Mouse (Mus musculus) liver, embryonic 13.5 days (tissue): ENCODE results near the gene Haspin. TPM values are rescaled to one million over a fixed set of nuclear protein-coding genes. Genes with fewer than 3 reads are reported as not detected.

ENCODE experiments used
- ATAC-seq: fragments of 200-750 bp; cut with Nextera tagmentation; 2 replicates; pipeline ENCODE4 v1.8.0; 2017; ENCODE audit warnings: low read depth, mild to moderate bottlenecking, moderate number of reproducible peaks, moderate library complexity
- DNase-seq: peaks from one replicate; pipeline ENCODE4 v3.0.0; 2022
- H3K27ac ChIP-seq: fragments of 300-500 bp; sonication (generic); 2 replicates; pipeline ENCODE4 v1.5.1; 2015; ENCODE audit warnings: moderate library complexity, mild to moderate bottlenecking, inconsistent platforms
- H3K27me3 ChIP-seq: fragments of 300-500 bp; sonication (generic); 2 replicates; pipeline ENCODE4 v1.6.1; 2015; ENCODE audit warnings: mild to moderate bottlenecking, inconsistent platforms
- H3K36me3 ChIP-seq: fragments of 300-500 bp; sonication (generic); 2 replicates; pipeline ENCODE4 v1.6.1; 2015; ENCODE audit warnings: mild to moderate bottlenecking, inconsistent platforms
- H3K4me1 ChIP-seq: fragments of 300-500 bp; sonication (generic); replicated peaks from 2 replicates; pipeline ENCODE4 v1.6.1; 2015; ENCODE audit warnings: inconsistent platforms
- H3K4me2 ChIP-seq: fragments of 300-500 bp; sonication (generic); 2 replicates; pipeline ENCODE4 v1.6.1; 2015; ENCODE audit warnings: inconsistent platforms, mild to moderate bottlenecking, moderate library complexity
- H3K4me3 ChIP-seq: fragments of 300-500 bp; sonication (generic); replicated peaks from 2 replicates; pipeline ENCODE4 v1.5.1; 2015; ENCODE audit warnings: mild to moderate bottlenecking, inconsistent platforms
- H3K9ac ChIP-seq: fragments of 300-500 bp; sonication (generic); 2 replicates; pipeline ENCODE4 v1.6.1; 2015; ENCODE audit warnings: mild to moderate bottlenecking, inconsistent platforms
- H3K9me3 ChIP-seq: fragments of 300-500 bp; sonication (generic); replicated peaks from 2 replicates; pipeline ENCODE4 v1.6.1; 2016; ENCODE audit warnings: inconsistent platforms
- WGBS: fragments of 180-500 bp; shearing (Covaris S2); methylation state at CpG from one replicate; pipeline ENCODE4 v1.1.7; 2015; ENCODE audit not compliant: insufficient replicate concordance; 5-methylcytosine and 5-hydroxymethylcytosine counted together
- polyA plus RNA-seq: library from polyadenylated mRNA; unstranded; fragments of >200 nt; fragmentation: Nextera tagmentation; extraction: Ambion mirVana; gene quantifications from 2 replicates; pipeline ENCODE4 v1.2.1, GENCODE M21; 2015

The Haspin gene
- 13.8 and 15.6 TPM in 2 replicates for polyA plus RNA-seq

DNA sequence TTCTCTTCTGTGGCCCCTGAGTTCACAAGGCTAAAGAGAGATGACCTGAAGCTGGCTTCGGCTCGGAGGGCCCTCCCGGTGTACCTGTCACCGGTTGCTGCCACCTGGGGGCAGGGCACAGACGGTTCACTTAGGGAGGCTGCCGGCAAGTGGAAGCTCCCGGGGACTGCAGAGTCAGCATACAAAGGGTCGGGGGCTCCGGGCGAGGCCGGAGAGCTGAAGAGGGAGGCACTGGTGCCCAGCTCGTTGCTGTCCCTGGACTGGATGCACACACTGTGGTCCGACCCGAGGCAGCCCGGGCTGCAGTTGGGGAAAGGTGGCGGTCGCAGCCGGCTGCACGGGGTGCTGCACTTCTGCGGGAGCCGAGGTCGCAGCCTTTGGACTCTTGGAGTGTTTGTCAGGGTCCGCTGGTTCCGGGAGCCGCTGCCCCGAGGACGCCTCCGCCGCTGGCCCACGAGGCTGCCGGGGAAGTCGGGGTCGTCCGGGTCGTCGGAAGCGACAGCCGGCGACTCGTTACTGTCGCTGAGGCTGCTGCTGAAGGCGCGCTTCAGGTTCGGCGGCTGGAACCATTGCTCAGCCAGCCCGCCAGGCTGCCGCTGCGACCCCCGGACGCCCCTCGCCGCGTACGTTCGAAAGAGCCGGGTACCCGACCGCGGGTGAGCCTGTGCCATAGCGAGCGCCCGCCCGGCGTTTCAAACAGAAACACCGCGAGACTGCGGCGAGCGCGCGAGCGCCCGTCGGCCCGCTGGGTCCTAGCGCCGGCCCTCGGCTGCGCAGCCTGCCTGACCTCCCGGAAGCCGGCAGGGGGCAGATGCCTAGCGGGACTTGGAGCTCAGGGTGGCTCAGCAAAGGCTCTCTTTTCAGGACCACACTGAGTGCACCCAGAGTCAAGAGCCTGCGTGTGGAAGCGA lies at the start of gene Haspin:
Haspin (minus strand) TSS at position 704 of the 911 bp plus-strand sequence.
- peak within 1 kb of the TSS; percentile 81 for H3K27ac ChIP-seq
- peak within 1 kb of the TSS; percentile 98 for H3K9ac ChIP-seq
- H3K9me3 ChIP-seq, result no peaks in the 10 kb centered on the region
- H3K36me3 ChIP-seq, result peaks cover 22% of the 10 kb centered on the region
- peak; percentile 88 for DNase-seq
- peaks cover 47% of the 10 kb centered on the region for H3K4me1 ChIP-seq
- no peaks in the 10 kb centered on the region for H3K27me3 ChIP-seq
- WGBS, result under 1% methylated on average over 83 of the region's 84 CpGs
- ATAC-seq, result peak; percentile 86
- peak within 1 kb of the TSS; percentile 89 for H3K4me2 ChIP-seq
- peak within 1 kb of the TSS; percentile 99 for H3K4me3 ChIP-seq

DNA sequence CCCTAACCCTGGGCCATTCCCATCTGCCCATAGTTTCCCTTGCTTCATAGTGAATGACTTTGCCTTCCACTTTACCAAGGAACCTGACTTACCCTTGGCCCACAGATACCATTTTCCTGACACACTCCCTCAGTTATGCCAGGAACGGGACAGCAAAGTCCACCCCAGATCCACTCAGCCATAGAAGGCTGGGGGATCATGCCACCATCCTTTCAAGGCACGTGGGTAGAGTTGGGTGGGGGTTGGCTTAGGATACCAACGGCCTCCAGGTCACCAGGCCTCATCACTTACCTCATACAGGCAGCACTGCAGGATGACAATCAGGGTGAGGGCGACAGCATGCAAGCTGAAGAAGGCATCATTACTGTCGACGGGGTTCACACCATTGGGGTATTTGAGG lies 49.1 kb upstream of the Haspin start:
- 0 out of 2 replicates have a peak, but pooled peaks cover 3% of the 10 kb centered on the region for H3K4me1 ChIP-seq
- DNase-seq, result no peak
- no peaks in the 10 kb centered on the region for H3K9me3 ChIP-seq
- no peak overlapping the region for H3K27ac ChIP-seq
- H3K27me3 ChIP-seq, result no peaks in the 10 kb centered on the region
- H3K9ac ChIP-seq, result no peak overlapping the region
- H3K36me3 ChIP-seq, result peaks cover 23% of the 10 kb centered on the region
- WGBS, result 74% methylated on average over 6 of the region's 6 CpGs
- H3K4me3 ChIP-seq, result no peak overlapping the region
- no peak for ATAC-seq
- H3K4me2 ChIP-seq, result no peak overlapping the region

GRCm38 (mm10) chr11:73185872-73186615 lies 48.0 kb upstream of the Haspin start:
- ATAC-seq (no peak), DNase-seq (no peak)
- no peak overlapping the region for H3K9ac ChIP-seq
- H3K27ac ChIP-seq, result no peak overlapping the region
- no peaks in the 10 kb centered on the region for H3K9me3 ChIP-seq
- H3K4me2 ChIP-seq, result no peak overlapping the region
- peaks cover 23% of the 10 kb centered on the region for H3K36me3 ChIP-seq
- WGBS, result 72% methylated on average over 10 of the region's 10 CpGs
- no peak overlapping the region for H3K4me3 ChIP-seq
- H3K27me3 ChIP-seq, result no peaks in the 10 kb centered on the region
- 0 out of 2 replicates have a peak, but pooled peaks cover 3% of the 10 kb centered on the region for H3K4me1 ChIP-seq

DNA sequence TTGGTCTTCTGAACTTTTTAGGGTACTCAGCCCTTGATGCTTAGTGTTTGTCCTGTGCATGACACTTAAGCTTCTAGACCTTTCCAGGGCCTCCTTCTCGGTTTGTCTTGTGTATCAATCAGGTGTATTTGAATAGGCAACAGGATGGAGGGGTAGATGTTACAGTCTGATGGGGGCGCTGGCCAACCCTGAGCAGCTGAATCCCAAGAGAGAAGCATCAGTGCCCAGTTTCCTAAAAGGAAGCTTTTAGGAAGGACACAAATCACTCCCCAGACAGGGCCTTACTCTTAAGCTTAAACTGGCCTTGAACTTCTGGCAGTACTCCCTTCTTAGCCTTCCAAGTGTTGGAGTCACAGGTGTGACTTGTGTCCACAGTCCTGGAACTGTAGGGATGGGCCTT lies 39.8 kb upstream of the Haspin start:
- ATAC-seq (no peak), DNase-seq (no peak)
- Histone ChIP-seq H3K4me3 (peak overlapping the region; percentile 96), H3K36me3 (peaks cover 21% of the 10 kb centered on the region), H3K4me1 (peaks cover 42% of the 10 kb centered on the region), H3K27me3 (no peaks in the 10 kb centered on the region), H3K9me3 (no peaks in the 10 kb centered on the region), H3K27ac (no peak overlapping the region; the same call in 1 of the 2 replicates), H3K4me2 (peak overlapping the region; percentile 97), H3K9ac (peak overlapping the region; percentile 96)
- WGBS, result 14% methylated on average over 2 of the region's 2 CpGs

GRCm38 (mm10) chr11:73177509-73177875 lies 39.4 kb upstream of the Haspin start:
- 1% methylated on average over 20 of the region's 28 CpGs for WGBS
- ATAC-seq, result peak; percentile 41
- peak; percentile 59 for DNase-seq

DNA sequence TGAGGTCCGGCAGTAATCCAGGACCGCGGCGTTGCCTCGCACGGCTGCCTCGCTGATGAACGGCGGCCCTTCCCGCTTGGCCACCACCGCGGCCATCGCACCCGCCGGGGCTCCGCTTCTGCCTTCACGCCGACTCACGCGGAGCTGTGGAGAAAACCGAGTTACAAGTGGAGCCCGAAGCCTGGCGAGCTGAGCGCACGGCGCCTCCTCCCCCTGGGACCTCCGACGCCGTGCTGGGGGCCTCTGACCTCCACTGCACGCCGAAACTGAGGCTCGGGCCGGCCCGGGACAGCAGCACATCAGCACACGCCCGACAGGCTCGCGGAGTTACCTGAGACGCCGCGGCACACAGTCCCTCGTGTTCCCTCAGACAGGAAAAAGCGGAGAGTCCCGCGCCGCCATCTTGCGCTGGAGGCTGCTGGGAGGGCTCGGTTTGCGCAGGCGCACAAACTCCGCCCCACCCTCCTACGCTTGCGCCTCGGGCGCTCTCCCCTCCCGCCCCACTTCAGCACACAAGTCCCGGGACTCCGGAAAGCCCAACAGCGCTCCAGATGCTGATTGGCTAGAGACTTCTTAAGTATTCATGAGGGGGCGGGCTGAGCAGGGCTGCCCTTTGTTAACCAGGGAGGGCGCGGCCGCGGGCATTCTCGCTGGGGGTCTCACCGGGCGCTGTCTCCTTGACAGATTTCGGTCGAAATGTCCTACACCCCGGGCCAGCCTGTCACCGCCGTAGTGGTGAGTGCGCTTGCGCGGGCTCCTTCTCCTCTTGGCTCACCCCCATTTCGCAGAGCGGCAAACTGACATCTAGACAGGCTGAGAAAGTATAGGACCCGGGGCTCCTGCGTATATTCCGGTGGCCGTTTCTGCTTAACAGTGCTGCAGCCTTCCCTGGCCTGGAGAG lies 38.8 kb upstream of the Haspin start, which contains the start of the genes Emc6 and Tax1bp3:
Emc6 (minus strand) TSS at position 430 of the 901 bp plus-strand sequence.
Tax1bp3 (plus strand) TSS at position 476 of the 901 bp plus-strand sequence.
- peak within 1 kb of the TSS; percentile 83 for H3K27ac ChIP-seq
- DNase-seq, result peak; percentile 95
- peaks cover 50% of the 10 kb centered on the region for H3K4me1 ChIP-seq
- H3K9me3 ChIP-seq, result no peaks in the 10 kb centered on the region
- WGBS, result under 1% methylated on average over 81 of the region's 81 CpGs
- H3K36me3 ChIP-seq, result peaks cover 31% of the 10 kb centered on the region
- H3K4me2 ChIP-seq, result peak within 1 kb of the TSS; percentile 97
- peak within 1 kb of the TSS; percentile 96 for H3K4me3 ChIP-seq
- H3K27me3 ChIP-seq, result no peaks in the 10 kb centered on the region
- peak within 1 kb of the TSS; percentile 96 for H3K9ac ChIP-seq
- peak; percentile 98 for ATAC-seq

More at GRCm38 (mm10) chr11:73177509-73177875, 39.4 kb upstream of the Haspin start:
- Histone ChIP-seq H3K27ac (peak overlapping the region; percentile 83), H3K4me2 (peak overlapping the region; percentile 97), H3K36me3 (peaks cover 25% of the 10 kb centered on the region), H3K4me1 (peaks cover 43% of the 10 kb centered on the region), H3K4me3 (peak overlapping the region; percentile 96), H3K27me3 (no peaks in the 10 kb centered on the region), H3K9ac (peak overlapping the region; percentile 96), H3K9me3 (no peaks in the 10 kb centered on the region)

GRCm38 (mm10) chr11:73176186-73176585 lies 38.1 kb upstream of the Haspin start:
- DNase-seq (no peak), ATAC-seq (no peak)
- H3K4me2 ChIP-seq, result peak overlapping the region; percentile 97
- H3K4me3 ChIP-seq, result peak overlapping the region; percentile 96
- H3K27ac ChIP-seq, result peak overlapping the region; percentile 79
- H3K4me1 ChIP-seq, result peaks cover 56% of the 10 kb centered on the region
- no peaks in the 10 kb centered on the region for H3K27me3 ChIP-seq
- H3K9me3 ChIP-seq, result no peaks in the 10 kb centered on the region
- H3K9ac ChIP-seq, result peak overlapping the region; percentile 96
- 0% methylated on average over 15 of the region's 15 CpGs for WGBS
- H3K36me3 ChIP-seq, result peaks cover 37% of the 10 kb centered on the region

DNA sequence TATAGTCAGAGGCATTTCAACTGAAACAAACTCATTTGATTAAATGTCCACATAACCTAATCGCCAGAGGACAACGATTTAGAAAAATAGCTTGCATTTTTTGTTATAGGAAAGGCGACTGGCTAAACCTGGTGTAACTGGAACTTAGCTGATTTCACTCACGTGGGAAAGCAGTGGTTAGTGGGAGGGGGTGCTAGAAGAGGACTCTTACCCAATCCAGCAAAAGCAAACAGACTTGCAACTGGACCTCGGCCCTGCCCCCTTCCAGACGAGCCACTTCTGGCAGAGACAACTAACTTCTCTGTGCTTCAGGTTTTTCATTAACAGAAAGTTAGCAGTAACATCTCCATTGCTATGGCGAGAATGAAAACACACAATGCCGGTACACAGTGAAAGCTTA lies 37.5 kb upstream of the Haspin start:
- WGBS, result 32% methylated on average over 8 of the region's 8 CpGs
- Histone ChIP-seq H3K27ac (peak overlapping the region; percentile 79; the same call in 1 of the 2 replicates), H3K9ac (peak overlapping the region; percentile 96), H3K36me3 (peaks cover 43% of the 10 kb centered on the region), H3K27me3 (no peaks in the 10 kb centered on the region), H3K4me2 (peak overlapping the region; percentile 97), H3K9me3 (no peaks in the 10 kb centered on the region), H3K4me3 (peak overlapping the region; percentile 96), H3K4me1 (peaks cover 57% of the 10 kb centered on the region)
- DNase-seq, result peak; percentile 27
- ATAC-seq, result no peak

- Histone ChIP-seq H3K4me2 (no peak overlapping the region), H3K36me3 (peaks cover 45% of the 10 kb centered on the region), H3K4me1 (peaks cover 46% of the 10 kb centered on the region), H3K9ac (no peak overlapping the region), H3K4me3 (no peak overlapping the region), H3K9me3 (no peaks in the 10 kb centered on the region), H3K27me3 (no peaks in the 10 kb centered on the region), H3K27ac (0 out of 2 replicates have a peak overlapping the region, but pooled peaks have one; percentile 23)
- ATAC-seq (no peak), DNase-seq (no peak)
- WGBS, result 68% methylated on average over 5 of the region's 5 CpGs
These were observed 34.1 kb upstream of the Haspin start for GRCm38 (mm10) chr11:73172186-73172585.

GRCm38 (mm10) chr11:73169231-73169630 lies 31.1 kb upstream of the Haspin start:
- 33% methylated on average over 4 of the region's 4 CpGs for WGBS
- ATAC-seq, result peak; percentile 52
- no peak overlapping the region for H3K9ac ChIP-seq

More at GRCm38 (mm10) chr11:73169231-73169630, 31.1 kb upstream of the Haspin start:
- Histone ChIP-seq H3K27ac (no peak overlapping the region), H3K36me3 (peaks cover 36% of the 10 kb centered on the region), H3K4me2 (no peak overlapping the region), H3K27me3 (no peaks in the 10 kb centered on the region), H3K9me3 (no peaks in the 10 kb centered on the region), H3K4me3 (no peak overlapping the region), H3K4me1 (peaks cover 31% of the 10 kb centered on the region)
- DNase-seq, result peak; percentile 39
